In genomic region chr2:166793542-166794214, GRCm38 (mm10) we compare ENCODE assay signal across 8 mouse cellular contexts. TPM values are rescaled to one million over a fixed set of nuclear protein-coding genes. Genes with fewer than 3 reads are reported as not detected.
A peak's percentile ranks its signal among the peaks of the same experiment; 100 is the strongest.
DNase-seq lines count a peak whose midpoint lies in the region; ATAC-seq and TF ChIP-seq lines count a peak whose summit lies in the region.
"Not testable (repeated sequence)": the region's sequence is repeated elsewhere in the genome, so short reads cannot be mapped to it uniquely, and the experiment has no call there.

No protein-coding gene starts in this region.

- peaks cover 30% of the 10 kb centered on the region for H3K36me3 ChIP-seq in embryonic facial prominence, embryonic 13.5 days
- not testable (repeated sequence) for H3K36me3 ChIP-seq in heart, adult 2 months (ENCODE audit: control insufficient read depth, insufficient read depth, low read length); midbrain, postnatal 0 days (ENCODE audit: insufficient read depth, low read length)
- peaks cover 28% of the 10 kb centered on the region for H3K36me3 ChIP-seq in limb, embryonic 15.5 days

- not testable (repeated sequence) for H3K9me3 ChIP-seq in embryonic facial prominence, embryonic 13.5 days; limb, embryonic 15.5 days; midbrain, postnatal 0 days (ENCODE audit: low read length)

- ATAC-seq in embryonic facial prominence, embryonic 13.5 days (ENCODE audit: insufficient number of reproducible peaks, insufficient read depth, low FRiP score, low TSS enrichment, low read depth), result peak; percentile 85
- peak; percentile 85; the same call in 1 of the 2 replicates for ATAC-seq in limb, embryonic 15.5 days (ENCODE audit: insufficient number of reproducible peaks, low FRiP score, low TSS enrichment, low read depth)
- ATAC-seq in midbrain, postnatal 0 days (ENCODE audit: low FRiP score), result peak; percentile 87

- intact Hi-C loops in heart, adult 2 months (cut with DNase I), result not testable (repeated sequence)

- TF ChIP-seq CTCF in heart, adult 2 months (IDR thresholded peaks at IDR 0.05); midbrain, postnatal 0 days (IDR thresholded peaks at IDR 0.05): not testable (repeated sequence)

- peak overlapping the region; percentile 79 for H3K27ac ChIP-seq in embryonic facial prominence, embryonic 13.5 days
- peak overlapping the region; percentile 89 for H3K27ac ChIP-seq in heart, adult 2 months
- H3K27ac ChIP-seq in limb, embryonic 15.5 days, result peak overlapping the region; percentile 78
- peak overlapping the region; percentile 74 for H3K27ac ChIP-seq in midbrain, postnatal 0 days (ENCODE audit: low read depth, low read length)

- peak overlapping the region; percentile 79 for H3K4me3 ChIP-seq in embryonic facial prominence, embryonic 13.5 days
- peak overlapping the region; percentile 55 for H3K4me3 ChIP-seq in heart, adult 2 months
- peak overlapping the region; percentile 82 for H3K4me3 ChIP-seq in limb, embryonic 15.5 days
- H3K4me3 ChIP-seq in midbrain, postnatal 0 days (ENCODE audit: low read depth, low read length), result peak overlapping the region; percentile 71

- peak overlapping the region; percentile 89 for H3K9ac ChIP-seq in embryonic facial prominence, embryonic 13.5 days
- peak overlapping the region; percentile 89 for H3K9ac ChIP-seq in heart, adult 2 months (ENCODE audit: low read depth, low read length)
- peak overlapping the region; percentile 88 for H3K9ac ChIP-seq in limb, embryonic 15.5 days
- H3K9ac ChIP-seq in midbrain, postnatal 0 days (replicated peaks; ENCODE audit: low read length, poor library complexity, severe bottlenecking), result peak overlapping the region; percentile 69

- WGBS in embryonic facial prominence, embryonic 13.5 days, result under 1% methylated on average over 76 of the region's 76 CpGs
- WGBS in heart, adult 2 months, result under 1% methylated on average over 75 of the region's 76 CpGs
- under 1% methylated on average over 65 of the region's 76 CpGs for WGBS in limb, embryonic 15.5 days
- 2% methylated on average over 48 of the region's 76 CpGs for WGBS in midbrain, postnatal 0 days

- TF ChIP-seq POLR2A in heart, adult 2 months (IDR thresholded peaks at IDR 0.05; ENCODE audit: insufficient read depth, low read depth, low read length), result peak; percentile 77

- peaks cover 14% of the 10 kb centered on the region for H3K4me1 ChIP-seq in embryonic facial prominence, embryonic 13.5 days
- H3K4me1 ChIP-seq in heart, adult 2 months (ENCODE audit: control insufficient read depth, insufficient read depth, low read length); limb, embryonic 15.5 days; midbrain, postnatal 0 days (ENCODE audit: insufficient read depth, low read length): not testable (repeated sequence)

- H3K4me2 ChIP-seq in embryonic facial prominence, embryonic 13.5 days, result peak overlapping the region; percentile 70
- H3K4me2 ChIP-seq in limb, embryonic 15.5 days, result peak overlapping the region; percentile 59
- peak overlapping the region; percentile 62 for H3K4me2 ChIP-seq in midbrain, postnatal 0 days (ENCODE audit: low read depth, low read length, poor library complexity, severe bottlenecking)

- H3K79me2 ChIP-seq in heart, adult 2 months (replicated peaks; ENCODE audit: control insufficient read depth, insufficient read depth, low read length), result not testable (repeated sequence)

- peak; percentile 67; the same call in 1 of the 2 replicates for TF ChIP-seq EP300 in heart, adult 2 months (IDR thresholded peaks at IDR 0.05; ENCODE audit: insufficient read depth, low read depth, low read length)

- not testable (repeated sequence) for H3K27me3 ChIP-seq in embryonic facial prominence, embryonic 13.5 days; heart, adult 2 months (ENCODE audit: control insufficient read depth, insufficient read depth, low read length); limb, embryonic 15.5 days; midbrain, postnatal 0 days (ENCODE audit: insufficient read depth, low read length)

- peak; percentile 84 for DNase-seq in 3134 (ENCODE audit: extremely low read depth, insufficient read length, low spot score)
- peak; percentile 89 to 91 for DNase-seq in adrenal gland, postnatal 36 days
- peak; percentile 89 to 93 for DNase-seq in heart, adult 2 months
- DNase-seq in kidney, adult 8-10 months, result peak; percentile 81 to 85
- DNase-seq in midbrain, postnatal 0 days (ENCODE audit: low spot score), result peak; percentile 86
- peak; percentile 78 to 85 for DNase-seq in spleen, postnatal 14 days (ENCODE audit: low spot score in 2 of 2)

RNA-seq across cellular contexts. Expression of gene Trp53rkb, which starts 1.3 kb away (rescaled TPM):
- 1 to 10 TPM; 3.5 to 4.3 TPM for total RNA-seq in adrenal gland, postnatal 36 days (2021)
- 10.4 and 11.3 TPM in 2 replicates for polyA plus RNA-seq in embryonic facial prominence, embryonic 13.5 days (2015; fragmentation: Nextera tagmentation; extraction: Ambion mirVana)
- 1 to 10 TPM; 2.2 to 3.0 TPM for total RNA-seq in heart, adult 2 months (2021)
- polyA plus RNA-seq in heart, adult 2 months (2012; rRNA removed), result 1.4 and 1.8 TPM in 2 replicates
- 5.5 and 6.1 TPM in 2 replicates for polyA plus RNA-seq in limb, embryonic 15.5 days (2015; fragmentation: Nextera tagmentation; extraction: Ambion mirVana)
- 16.8 and 17.2 TPM in 2 replicates for total RNA-seq in midbrain, postnatal 0 days (2014; rRNA removed)
- polyA plus RNA-seq in midbrain, postnatal 0 days (2015; fragmentation: Nextera tagmentation; extraction: Ambion mirVana), result 7.5 and 8.5 TPM in 2 replicates

RNA-seq across cellular contexts. Expression of gene Arfgef2, which starts 11.7 kb away (rescaled TPM):
- 10 to 100 TPM; 67.6 to 76.9 TPM for total RNA-seq in adrenal gland, postnatal 36 days (2021)
- 3.5 and 3.7 TPM in 2 replicates for polyA plus RNA-seq in embryonic facial prominence, embryonic 13.5 days (2015; fragmentation: Nextera tagmentation; extraction: Ambion mirVana)
- 10 to 100 TPM; 45.4 to 50.4 TPM for total RNA-seq in heart, adult 2 months (2021)
- 12.5 and 20.4 TPM in 2 replicates for polyA plus RNA-seq in heart, adult 2 months (2012; rRNA removed)
- polyA plus RNA-seq in limb, embryonic 15.5 days (2015; fragmentation: Nextera tagmentation; extraction: Ambion mirVana), result 3.8 and 4.6 TPM in 2 replicates
- total RNA-seq in midbrain, postnatal 0 days (2014; rRNA removed), result 26.3 and 27.8 TPM in 2 replicates
- polyA plus RNA-seq in midbrain, postnatal 0 days (2015; fragmentation: Nextera tagmentation; extraction: Ambion mirVana), result 3.1 and 3.4 TPM in 2 replicates

Comparison
In these comparisons a context has a peak if more than half of its experiments do, and no peak if none do; other contexts are left out.
1. Peak in every context shown above with its lines: DNase-seq, ATAC-seq, H3K4me3 ChIP-seq and H3K27ac ChIP-seq.